ENCODE assay signal across 24 mouse cellular contexts in the genomic region with DNA sequence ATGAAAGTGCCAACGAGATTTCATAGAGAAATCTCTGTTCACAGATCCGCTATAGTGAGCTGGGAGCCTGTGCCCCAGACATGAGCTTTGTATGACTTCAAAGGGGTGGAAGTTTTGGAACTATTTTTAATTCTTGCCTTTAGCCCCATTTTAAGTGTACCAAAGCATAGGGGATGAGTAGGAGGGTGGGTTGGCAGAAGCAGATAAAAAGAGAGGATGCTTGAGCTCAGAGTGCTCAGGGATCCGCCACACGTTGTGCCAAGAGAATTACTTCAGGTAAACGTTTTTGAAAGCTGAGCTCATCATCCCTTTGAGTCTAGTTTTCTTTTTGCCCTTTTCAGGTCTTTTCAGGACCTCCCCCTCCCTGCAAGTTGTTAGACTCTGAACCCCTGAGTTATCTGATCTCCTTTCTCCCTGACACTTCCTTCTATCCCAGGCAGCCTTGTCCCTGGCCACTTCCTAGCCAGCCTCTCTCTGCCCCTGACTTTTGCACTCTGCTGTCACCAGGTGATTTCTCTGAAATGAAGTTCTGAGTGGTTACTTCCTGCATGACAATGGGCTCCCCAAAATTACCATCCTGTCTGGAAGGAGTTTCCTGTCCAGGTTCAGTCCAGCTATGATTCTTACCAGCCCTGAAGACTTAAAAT. TPM values are rescaled to one million over a fixed set of nuclear protein-coding genes. Genes with fewer than 3 reads are reported as not detected.
A peak's percentile ranks its signal among the peaks of the same experiment; 100 is the strongest.
DNase-seq lines count a peak whose midpoint lies in the region; ATAC-seq and TF ChIP-seq lines count a peak whose summit lies in the region.
"Had no signal": no experiment of that assay in that cellular context is flagged by ENCODE, and none has a peak within 500 bp of the region (broad histone marks: within the 10 kb centered on the region; RNA-seq: fewer than 3 reads in every experiment).

No protein-coding gene starts in this region.

- 0 out of 2 replicates have a peak, but pooled peaks have one; percentile 7 for ATAC-seq in common myeloid progenitor, adult 5-6 weeks (replicated peaks; ENCODE audit: low read depth, poor library complexity, severe bottlenecking)
- ATAC-seq in erythroid progenitor cell, adult 5-6 weeks (replicated peaks; ENCODE audit: low FRiP score, poor library complexity, severe bottlenecking): no peak
- ATAC-seq: forebrain, embryonic 16.5 days; hindbrain, postnatal 0 days; liver, embryonic 12.5 days; liver, postnatal 0 days; midbrain, embryonic 13.5 days had no signal

- no peak for TF ChIP-seq CTCF in MEL (IDR thresholded peaks at IDR 0.05 in 2 of 3, conservative IDR thresholded peaks at IDR 0.05 in 1 of 3; ENCODE audit: control insufficient read depth in 1 of 3, insufficient read depth in 1 of 3, low read depth in 2 of 3, low read length in 3 of 3, poor library complexity in 1 of 3, severe bottlenecking in 1 of 3)
- TF ChIP-seq CTCF in small intestine, adult 2 months (IDR thresholded peaks at IDR 0.05; ENCODE audit: extremely low read depth, insufficient read length, insufficient replicate concordance, low read depth, low read length): no peak

- H3K9ac ChIP-seq in MEL (ENCODE audit: control insufficient read depth, low read depth, low read length, poor library complexity, severe bottlenecking): no peak overlapping the region
- H3K9ac ChIP-seq: embryonic facial prominence, embryonic 13.5 days; hindbrain, embryonic 12.5 days; liver, embryonic 12.5 days; liver, postnatal 0 days; midbrain, embryonic 13.5 days had no signal

- H3K36me3 ChIP-seq in MEL (ENCODE audit: control insufficient read depth in 1 of 2, insufficient read depth in 2 of 2, low read length in 2 of 2): peaks cover 0 to 43% of the 10 kb centered on the region in 2 experiments; a peak in 2 of 4 replicates
- H3K36me3 ChIP-seq in small intestine, adult 2 months (ENCODE audit: control insufficient read depth, insufficient read depth, low read length): no peaks in the 10 kb centered on the region
- H3K36me3 ChIP-seq: embryonic facial prominence, embryonic 13.5 days; hindbrain, embryonic 12.5 days; liver, embryonic 12.5 days; midbrain, embryonic 13.5 days had no signal

- no peak for TF ChIP-seq RAD21 in MEL (IDR thresholded peaks at IDR 0.05; ENCODE audit: low read depth, low read length)

- 41% methylated on average over 5 of the region's 5 CpGs for WGBS in small intestine, adult 2 months

- no peak for TF ChIP-seq POLR2A in MEL (IDR thresholded peaks at IDR 0.05; ENCODE audit: control insufficient read depth in 1 of 2, insufficient read depth in 1 of 2, low read depth in 1 of 2, low read length in 2 of 2, poor library complexity in 1 of 2)
- TF ChIP-seq POLR2A in small intestine, adult 2 months (IDR thresholded peaks at IDR 0.05; ENCODE audit: low read depth, low read length): no peak

- TF ChIP-seq EP300 in MEL (IDR thresholded peaks at IDR 0.05; ENCODE audit: low read depth in 1 of 2, low read length in 2 of 2): no peak

- peak; percentile 62 for DNase-seq in kidney, adult 9 months
- DNase-seq in kidney, postnatal 14 days: no peak
- DNase-seq in MEL (ENCODE audit: low read depth, low spot score): no peak
- DNase-seq in gastrocnemius, postnatal 14 days: no peak
- DNase-seq: adrenal gland, adult 8-10 months; B cell, adult 2 months; cerebellum, adult 9-10 months; gastrocnemius, postnatal 10 days; heart, postnatal 36 days; left cerebral cortex, postnatal 4 days; liver, postnatal 0 days; lung, postnatal 36 days had no signal

- H3K4me1 ChIP-seq in MEL (ENCODE audit: control insufficient read depth in 1 of 2, insufficient read depth in 2 of 2, low read length in 2 of 2): peaks cover 30 to 42% of the 10 kb centered on the region in 2 experiments
- H3K4me1 ChIP-seq in small intestine, adult 2 months (ENCODE audit: control insufficient read depth, insufficient read depth, insufficient read length, low read length): peaks cover 57% of the 10 kb centered on the region
- H3K4me1 ChIP-seq: hindbrain, embryonic 12.5 days; midbrain, embryonic 13.5 days had no signal

- H3K27ac ChIP-seq in MEL (ENCODE audit: control insufficient read depth, low read depth, low read length): no peak overlapping the region
- H3K27ac ChIP-seq in small intestine, adult 2 months (ENCODE audit: insufficient read depth, low read depth, low read length): peak overlapping the region; percentile 100
- H3K27ac ChIP-seq: embryonic facial prominence, embryonic 13.5 days; hindbrain, embryonic 12.5 days; hindbrain, postnatal 0 days; layer of hippocampus, adult 2 months; liver, embryonic 12.5 days; midbrain, embryonic 13.5 days had no signal

- intact Hi-C loops in gastrocnemius, postnatal 14 days (cut with DNase I; ENCODE audit: low total_unique reads): no loop called here

- H3K4me3 ChIP-seq in MEL (ENCODE audit: control insufficient read depth in 1 of 2, insufficient read depth in 1 of 2, low read depth in 2 of 2, low read length in 2 of 2): no peak overlapping the region
- H3K4me3 ChIP-seq in small intestine, adult 2 months (ENCODE audit: low read depth, low read length): no peak overlapping the region
- H3K4me3 ChIP-seq: embryonic facial prominence, embryonic 13.5 days; hindbrain, embryonic 12.5 days; layer of hippocampus, adult 2 months; liver, embryonic 12.5 days; megakaryocyte, embryonic 14.5 days; midbrain, embryonic 13.5 days had no signal

- H3K79me2 ChIP-seq in MEL (ENCODE audit: control insufficient read depth, insufficient read depth, low read length, poor library complexity): peaks cover 25% of the 10 kb centered on the region; the same call in 1 of the 2 replicates

- H3K9me3 ChIP-seq in MEL (replicated peaks; ENCODE audit: insufficient read depth, low read length): no peaks in the 10 kb centered on the region
- H3K9me3 ChIP-seq: embryonic facial prominence, embryonic 13.5 days; hindbrain, embryonic 12.5 days; liver, embryonic 12.5 days; megakaryocyte, embryonic 14.5 days; midbrain, embryonic 13.5 days had no signal

- H3K27me3 ChIP-seq in MEL (ENCODE audit: control insufficient read depth in 1 of 2, insufficient read depth in 2 of 2, low read length in 2 of 2): no peaks in the 10 kb centered on the region
- H3K27me3 ChIP-seq in small intestine, adult 2 months (ENCODE audit: control insufficient read depth, insufficient read depth, low read length): no peaks in the 10 kb centered on the region
- H3K27me3 ChIP-seq: CH12.LX; embryonic facial prominence, embryonic 13.5 days; hindbrain, embryonic 12.5 days; liver, embryonic 12.5 days; megakaryocyte, embryonic 14.5 days; midbrain, embryonic 13.5 days had no signal

TF ChIP-seq in MEL, 35 proteins besides CTCF, POLR2A, EP300 and RAD21:
- TF ChIP-seq GATA1 (IDR thresholded peaks at IDR 0.05; ENCODE audit: low read depth, low read length): peak; percentile 48
- TF ChIP-seq MEF2A (IDR thresholded peaks at IDR 0.05; ENCODE audit: extremely low read depth, insufficient replicate concordance, low read depth, low read length, poor library complexity, severe bottlenecking): no peak

RNA-seq across cellular contexts. Expression of a gene that starts 12.3 kb away (rescaled TPM):
- total RNA-seq in MEL (2012; rRNA removed): 13.1 and 16.8 TPM in 2 replicates
- 10 to 100 TPM in 1 of 2 experiments, not detected in 1; 44.0 TPM for polyA plus RNA-seq in MEL (2012; ENCODE audit: insufficient read depth in 1 of 2, insufficient read length in 2 of 2, low read depth in 1 of 2, low replicate concordance in 2 of 2, missing spikeins in 1 of 2)
- 79.5 and 88.0 TPM in 2 replicates for total RNA-seq in common myeloid progenitor, adult 5-6 weeks (2017)
- polyA plus RNA-seq in small intestine, adult 2 months (2012; rRNA removed): 31.3 and 73.9 TPM in 2 replicates
- 12.3 and 30.2 TPM in 2 replicates for total RNA-seq in erythroid progenitor cell, adult 5-6 weeks (2015; ENCODE audit: low replicate concordance)
- total RNA-seq in erythroid progenitor cell, adult 5-6 weeks (2017; ENCODE audit: low replicate concordance): 4.9 and 8.2 TPM in 2 replicates
- total RNA-seq in gastrocnemius, postnatal 14 days (2021): 10 to 100 TPM; 34.3 to 35.0 TPM
